Mouse (Mus musculus): Measurements from ENCODE around the gene Mob1b.

DNA sequence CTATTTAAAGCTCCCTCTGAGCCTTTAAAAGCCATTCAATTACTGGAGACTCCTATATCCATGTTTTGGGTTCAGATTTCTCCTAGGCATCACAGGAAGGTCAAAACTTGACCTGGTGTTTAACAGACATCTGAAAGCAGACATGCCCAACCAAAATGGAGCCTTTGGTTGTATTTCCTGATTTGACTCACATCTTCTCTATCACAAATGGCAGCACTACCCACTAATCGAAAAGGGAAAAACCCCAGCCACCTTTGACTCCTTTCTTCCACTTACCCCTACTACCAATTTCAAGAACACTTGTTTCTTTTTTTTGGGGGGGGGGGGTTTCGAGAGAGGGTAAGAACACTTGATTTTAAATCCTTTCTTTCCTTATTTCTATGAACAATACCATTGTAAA, 3.7 kb upstream of the Mob1b start:
- TF ChIP-seq GATA1 (IDR thresholded peaks at IDR 0.05; ENCODE audit: borderline replicate concordance, low read length) = no peak
- TF ChIP-seq FLI1 (IDR thresholded peaks at IDR 0.05; ENCODE audit: low read length) = no peak

All from megakaryocyte, embryonic 14.5 days (primary cell).